In genomic region chr2:22962970-22963369, GRCm38 (mm10) we compare ENCODE assay signal across 21 mouse cellular contexts.
DNase-seq lines count a peak whose midpoint lies in the region; ATAC-seq and TF ChIP-seq lines count a peak whose summit lies in the region.
"Had no signal": no experiment of that assay in that cellular context is flagged by ENCODE, and none has a peak within 500 bp of the region (broad histone marks: within the 10 kb centered on the region; RNA-seq: fewer than 3 reads in every experiment).

No protein-coding gene starts in this region.

- TF ChIP-seq CTCF in layer of hippocampus, adult 2 months (conservative IDR thresholded peaks at IDR 0.05): no peak

- ATAC-seq in inflammation-experienced regulatory T-cells, adult 6 months: peak; percentile 18
- peak; percentile 55; the same call in 1 of the 2 replicates for ATAC-seq in megakaryocyte-erythroid progenitor cell, adult 5-6 weeks (replicated peaks; ENCODE audit: low FRiP score, low TSS enrichment, poor library complexity, severe bottlenecking)
- ATAC-seq: forebrain, embryonic 14.5 days; forebrain, embryonic 16.5 days had no signal

- H3K27ac ChIP-seq in layer of hippocampus, adult 2 months: peak overlapping the region; percentile 72
- H3K27ac ChIP-seq: embryonic facial prominence, embryonic 13.5 days; embryonic facial prominence, embryonic 15.5 days; forebrain, embryonic 10.5 days; forebrain, embryonic 12.5 days had no signal

- no peak for DNase-seq in layer of hippocampus, adult 2 months (ENCODE audit: low spot score in 2 of 2)
- DNase-seq in layer of hippocampus, postnatal 10 days (ENCODE audit: low spot score in 2 of 2): no peak
- DNase-seq in MEL-GATA-1-ER (ENCODE audit: extremely low read depth, low read depth): peak; percentile 42
- no peak for DNase-seq in frontal cortex, adult 2 months (ENCODE audit: extremely low spot score in 1 of 2, low spot score in 1 of 2)
- no peak for DNase-seq in frontal cortex, postnatal 10 days (ENCODE audit: low spot score in 2 of 2)
- no peak for DNase-seq in spleen, postnatal 10 days (ENCODE audit: low spot score in 2 of 2)
- DNase-seq: cerebellum, adult 11-12 months; cerebellum, adult 2 months; cerebellum, adult 9-10 months; cerebellum, postnatal 10 days; cerebellum, postnatal 25 days; embryo, embryonic 11 days had no signal

- H3K4me3 ChIP-seq in layer of hippocampus, adult 2 months: no peak overlapping the region
- H3K4me3 ChIP-seq: embryonic facial prominence, embryonic 13.5 days; embryonic facial prominence, embryonic 15.5 days; erythroblast, embryonic 14.5 days; forebrain, embryonic 10.5 days; forebrain, embryonic 12.5 days had no signal
